Mouse (Mus musculus): ENCODE data around the gene Chuk.

Gene Chuk

GRCm38 (mm10) chr19:44069121-44069913, 38.0 kb downstream of the Chuk start, which contains the start of gene Erlin1:
TSS of gene Erlin1 (minus strand) at chr19:44069785.
- no peak for TF ChIP-seq GATA4 (IDR thresholded peaks at IDR 0.05; ENCODE audit: insufficient replicate concordance, low read length)

- no peak for TF ChIP-seq GATA4 (IDR thresholded peaks at IDR 0.05; ENCODE audit: insufficient replicate concordance, low read length)
Observed at GRCm38 (mm10) chr19:44068232-44068631, 39.0 kb downstream of the Chuk start.

GRCm38 (mm10) chr19:44067323-44068049, 39.8 kb downstream of the Chuk start:
- no peak for TF ChIP-seq GATA4 (IDR thresholded peaks at IDR 0.05; ENCODE audit: insufficient replicate concordance, low read length)

- TF ChIP-seq GATA4 (IDR thresholded peaks at IDR 0.05; ENCODE audit: insufficient replicate concordance, low read length), result no peak
Observed at GRCm38 (mm10) chr19:44064734-44065133, 42.5 kb downstream of the Chuk start.

GRCm38 (mm10) chr19:44063773-44064172, 43.5 kb downstream of the Chuk start:
- TF ChIP-seq GATA4 (IDR thresholded peaks at IDR 0.05; ENCODE audit: insufficient replicate concordance, low read length), result no peak

GRCm38 (mm10) chr19:44060226-44060625, 47.1 kb downstream of the Chuk start:
- TF ChIP-seq GATA4 (IDR thresholded peaks at IDR 0.05; ENCODE audit: insufficient replicate concordance, low read length), result no peak

GRCm38 (mm10) chr19:44055173-44055826, 52.0 kb downstream of the Chuk start:
- TF ChIP-seq GATA4 (IDR thresholded peaks at IDR 0.05; ENCODE audit: insufficient replicate concordance, low read length), result no peak

- no peak for TF ChIP-seq GATA4 (IDR thresholded peaks at IDR 0.05; ENCODE audit: insufficient replicate concordance, low read length)
Observed at GRCm38 (mm10) chr19:44050388-44050787, 56.9 kb downstream of the Chuk start.

GRCm38 (mm10) chr19:44049282-44049681, 58.0 kb downstream of the Chuk start:
- TF ChIP-seq GATA4 (IDR thresholded peaks at IDR 0.05; ENCODE audit: insufficient replicate concordance, low read length), result no peak

- no peak for TF ChIP-seq GATA4 (IDR thresholded peaks at IDR 0.05; ENCODE audit: insufficient replicate concordance, low read length)
Observed at GRCm38 (mm10) chr19:44045847-44046246, 61.4 kb downstream of the Chuk start.

- TF ChIP-seq GATA4 (IDR thresholded peaks at IDR 0.05; ENCODE audit: insufficient replicate concordance, low read length), result no peak
Observed at GRCm38 (mm10) chr19:44042121-44042520, 65.2 kb downstream of the Chuk start.

- TF ChIP-seq GATA4 (IDR thresholded peaks at IDR 0.05; ENCODE audit: insufficient replicate concordance, low read length), result no peak
Observed at GRCm38 (mm10) chr19:44033396-44033795, 73.9 kb downstream of the Chuk start.

- TF ChIP-seq GATA4 (IDR thresholded peaks at IDR 0.05; ENCODE audit: insufficient replicate concordance, low read length), result no peak
Observed at GRCm38 (mm10) chr19:44032046-44032744, 75.1 kb downstream of the Chuk start.

- no peak for TF ChIP-seq GATA4 (IDR thresholded peaks at IDR 0.05; ENCODE audit: insufficient replicate concordance, low read length)
Observed at GRCm38 (mm10) chr19:44030024-44030423, 77.3 kb downstream of the Chuk start.

GRCm38 (mm10) chr19:44028972-44029371, 78.3 kb downstream of the Chuk start, which contains the start of gene Cyp2c23:
TSS of gene Cyp2c23 (minus strand) at chr19:44029208.
- no peak for TF ChIP-seq GATA4 (IDR thresholded peaks at IDR 0.05; ENCODE audit: insufficient replicate concordance, low read length)
